Mouse (Mus musculus) layer of hippocampus, adult 8-10 months (tissue): ENCODE measurements around the gene Adam19. TPM values are rescaled to one million over a fixed set of nuclear protein-coding genes. Genes with fewer than 3 reads are reported as not detected.

Source experiments
- DNase-seq, 2 experiments: peaks; one replicate each; pipeline ENCODE4 v3.0.0; 2022; ENCODE audit warnings: low spot score in 2 of 2
- total RNA-seq, 4 experiments: library from RNA; stranded (reverse); gene quantifications; 2 replicates each; pipeline ENCODE4 v1.2.4; 2022

The Adam19 gene
- total RNA-seq, 4 experiments from 2014 or later: 10.1 to 14.1 (median 11.2) TPM

- DNase-seq: no peak
Observed at GRCm38 (mm10) chr11:46073061-46073849, 17.5 kb downstream of the Adam19 start.

GRCm38 (mm10) chr11:46073850-46074688, 18.3 kb downstream of the Adam19 start:
- no peak for DNase-seq

GRCm38 (mm10) chr11:46075507-46075906, 19.7 kb downstream of the Adam19 start:
- DNase-seq: no peak

GRCm38 (mm10) chr11:46076442-46077158, 20.8 kb downstream of the Adam19 start:
- DNase-seq: no peak

GRCm38 (mm10) chr11:46077304-46077703, 21.5 kb downstream of the Adam19 start:
- no peak for DNase-seq

GRCm38 (mm10) chr11:46077732-46078375, 22.1 kb downstream of the Adam19 start:
- DNase-seq: no peak

- no peak for DNase-seq
Observed at GRCm38 (mm10) chr11:46081075-46081474, 25.3 kb downstream of the Adam19 start.

- DNase-seq: no peak
Observed at GRCm38 (mm10) chr11:46083405-46083804, 27.6 kb downstream of the Adam19 start.

GRCm38 (mm10) chr11:46083835-46084444, 28.1 kb downstream of the Adam19 start:
- no peak for DNase-seq

- no peak for DNase-seq
Observed at GRCm38 (mm10) chr11:46084568-46084967, 28.8 kb downstream of the Adam19 start.

GRCm38 (mm10) chr11:46085398-46086163, 29.8 kb downstream of the Adam19 start:
- DNase-seq: no peak

- no peak for DNase-seq
Observed at GRCm38 (mm10) chr11:46086446-46086845, 30.7 kb downstream of the Adam19 start.

GRCm38 (mm10) chr11:46089081-46089713, 33.4 kb downstream of the Adam19 start:
- DNase-seq: no peak

GRCm38 (mm10) chr11:46090036-46090725, 34.4 kb downstream of the Adam19 start:
- no peak for DNase-seq

GRCm38 (mm10) chr11:46090951-46091667, 35.3 kb downstream of the Adam19 start:
- DNase-seq: no peak

GRCm38 (mm10) chr11:46092121-46092520, 36.3 kb downstream of the Adam19 start:
- DNase-seq: peak in 1 of 2 experiments; percentile 20

- DNase-seq: no peak
Observed at GRCm38 (mm10) chr11:46095477-46096264, 39.9 kb downstream of the Adam19 start.
